Mouse (Mus musculus): ENCODE data around the gene Slc12a4. TPM values are rescaled to one million over a fixed set of nuclear protein-coding genes. Genes with fewer than 3 reads are reported as not detected.
A peak's percentile ranks its signal among the peaks of the same experiment; 100 is the strongest.
"Not testable (repeated sequence)": the region's sequence is repeated elsewhere in the genome, so short reads cannot be mapped to it uniquely, and the experiment has no call there.

Gene Slc12a4
- polyA plus RNA-seq, 1 experiment from 2014 or later = 8.4 TPM

DNA sequence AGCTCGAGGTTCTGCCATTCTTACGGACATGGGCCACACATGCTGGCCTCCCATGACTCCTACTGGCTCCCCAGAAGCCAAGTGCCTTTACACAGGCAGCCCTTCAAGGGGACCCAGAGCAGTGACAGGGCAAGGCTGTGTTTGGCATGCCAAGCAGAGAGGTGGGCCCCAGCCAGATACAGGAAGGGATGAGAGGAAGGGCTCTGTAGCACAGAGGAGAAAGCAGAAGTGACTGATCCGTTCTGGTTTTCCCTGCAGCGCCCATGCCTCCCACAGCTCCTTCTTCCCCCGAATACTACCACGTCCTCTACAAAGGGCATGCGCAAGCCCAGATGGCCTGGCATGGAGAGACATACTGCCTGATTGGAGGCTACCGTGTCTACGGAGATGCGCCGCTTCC lies 17.5 kb upstream of the Slc12a4 start:
- 83% methylated on average over 11 of the region's 11 CpGs for WGBS
- not testable (repeated sequence) for ATAC-seq (ENCODE audit: low FRiP score)

DNA sequence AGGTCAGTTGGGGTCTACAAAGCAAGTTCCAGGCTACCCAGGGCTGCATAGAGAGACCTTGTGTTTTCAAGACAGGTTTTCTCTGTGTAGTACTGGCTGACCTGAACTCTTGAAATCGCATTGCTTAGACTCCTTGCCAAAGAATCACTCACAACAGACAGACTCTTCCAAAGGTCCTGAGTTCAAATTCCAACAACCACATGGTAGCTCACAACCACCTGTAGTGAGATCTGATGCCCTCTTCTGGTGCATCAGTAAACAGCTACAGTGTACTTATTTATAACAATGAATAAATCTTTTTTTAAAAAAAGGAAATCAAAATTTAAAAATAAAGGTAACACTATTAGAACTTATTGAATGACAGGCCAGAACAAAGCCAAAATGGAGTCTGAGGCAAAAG lies 15.2 kb upstream of the Slc12a4 start:
- Histone ChIP-seq H3K4me1 (replicated peaks; ENCODE audit: control insufficient read depth, insufficient read depth, low read length) (no peaks in the 10 kb centered on the region), H3K9ac (ENCODE audit: low read depth, low read length) (no peak overlapping the region), H3K36me3 (ENCODE audit: control insufficient read depth, insufficient read depth, low read length) (no peaks in the 10 kb centered on the region), H3K4me3 (ENCODE audit: low read depth, low read length) (no peak overlapping the region), H3K9me3 (ENCODE audit: control insufficient read depth, low read length) (no peaks in the 10 kb centered on the region), H3K4me2 (replicated peaks; ENCODE audit: low read depth, low read length) (no peak overlapping the region), H3K27me3 (ENCODE audit: control insufficient read depth, insufficient read depth, low read length) (no peaks in the 10 kb centered on the region), H3K27ac (ENCODE audit: low read depth, low read length) (no peak overlapping the region)
- ATAC-seq (ENCODE audit: low FRiP score) (no peak), DNase-seq (ENCODE audit: low spot score) (no peak)
- WGBS = 94% methylated on average over 1 of the region's 1 CpGs

More for the DNA sequence above, 17.5 kb upstream of the Slc12a4 start:
- not testable (repeated sequence) for H3K36me3 ChIP-seq (ENCODE audit: control insufficient read depth, insufficient read depth, low read length); H3K4me1 ChIP-seq (replicated peaks; ENCODE audit: control insufficient read depth, insufficient read depth, low read length); H3K9ac ChIP-seq (ENCODE audit: low read depth, low read length); H3K27ac ChIP-seq (ENCODE audit: low read depth, low read length); DNase-seq (ENCODE audit: low spot score); H3K4me3 ChIP-seq (ENCODE audit: low read depth, low read length); H3K9me3 ChIP-seq (ENCODE audit: control insufficient read depth, low read length); H3K4me2 ChIP-seq (replicated peaks; ENCODE audit: low read depth, low read length); H3K27me3 ChIP-seq (ENCODE audit: control insufficient read depth, insufficient read depth, low read length)

DNA sequence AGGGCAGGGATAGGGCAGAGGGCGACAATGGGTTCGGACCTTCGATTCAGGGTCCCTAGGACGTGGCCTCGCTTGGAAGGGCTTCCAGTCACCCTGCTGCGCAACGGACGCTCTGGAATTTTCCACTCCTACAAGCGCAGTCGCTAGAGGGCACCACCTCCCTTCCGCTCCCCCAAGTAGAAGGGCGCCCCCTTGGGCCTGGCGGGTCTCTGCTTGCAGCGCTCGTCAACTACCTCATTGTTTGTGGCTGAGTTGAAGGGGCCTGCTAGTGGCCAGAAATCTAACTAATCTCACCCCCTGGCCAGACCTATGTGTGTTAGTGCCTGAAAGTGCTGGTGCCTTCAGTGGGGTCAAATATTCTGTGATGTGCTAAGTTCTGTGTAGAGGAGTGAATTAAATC lies 13.4 kb upstream of the Slc12a4 start, which contains the start of gene Dpep3:
TSS of gene Dpep3 (minus strand) at position 105 of the 400 bp plus-strand sequence.
- Histone ChIP-seq H3K9me3 (ENCODE audit: control insufficient read depth, low read length) (no peaks in the 10 kb centered on the region), H3K4me2 (replicated peaks; ENCODE audit: low read depth, low read length) (no peak within 1 kb of the TSS), H3K36me3 (ENCODE audit: control insufficient read depth, insufficient read depth, low read length) (no peaks in the 10 kb centered on the region), H3K9ac (ENCODE audit: low read depth, low read length) (no peak within 1 kb of the TSS), H3K27ac (ENCODE audit: low read depth, low read length) (no peak within 1 kb of the TSS), H3K4me1 (replicated peaks; ENCODE audit: control insufficient read depth, insufficient read depth, low read length) (no peaks in the 10 kb centered on the region), H3K27me3 (ENCODE audit: control insufficient read depth, insufficient read depth, low read length) (no peaks in the 10 kb centered on the region), H3K4me3 (ENCODE audit: low read depth, low read length) (no peak within 1 kb of the TSS)
- WGBS = 92% methylated on average over 15 of the region's 15 CpGs
- ATAC-seq (ENCODE audit: low FRiP score) (no peak), DNase-seq (ENCODE audit: low spot score) (no peak)

DNA sequence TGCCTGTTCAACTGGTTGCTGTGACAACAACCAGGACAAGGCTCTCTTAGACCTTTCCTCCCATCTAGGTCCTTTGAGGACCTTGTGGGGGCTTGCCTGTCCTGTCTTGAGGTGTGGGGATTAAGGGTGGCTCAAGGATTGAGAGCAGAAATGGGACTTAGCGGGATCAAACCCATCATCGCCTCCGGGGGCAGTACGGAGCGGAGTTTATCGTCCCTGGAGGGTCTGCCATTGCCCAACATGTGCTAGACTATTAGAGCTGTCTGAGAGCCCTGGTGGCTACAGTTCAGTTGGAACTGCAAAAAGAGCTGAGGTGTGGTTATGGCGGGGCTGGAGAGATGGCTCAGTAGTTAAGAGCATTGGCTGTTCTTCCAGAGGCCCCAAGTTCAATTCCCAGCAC lies 9.5 kb upstream of the Slc12a4 start:
- Histone ChIP-seq H3K4me3 (ENCODE audit: low read depth, low read length) (no peak overlapping the region), H3K9ac (ENCODE audit: low read depth, low read length) (no peak overlapping the region), H3K9me3 (ENCODE audit: control insufficient read depth, low read length) (no peaks in the 10 kb centered on the region), H3K4me2 (replicated peaks; ENCODE audit: low read depth, low read length) (no peak overlapping the region), H3K27ac (ENCODE audit: low read depth, low read length) (no peak overlapping the region), H3K36me3 (ENCODE audit: control insufficient read depth, insufficient read depth, low read length) (no peaks in the 10 kb centered on the region), H3K4me1 (replicated peaks; ENCODE audit: control insufficient read depth, insufficient read depth, low read length) (no peaks in the 10 kb centered on the region), H3K27me3 (ENCODE audit: control insufficient read depth, insufficient read depth, low read length) (no peaks in the 10 kb centered on the region)
- 63% methylated on average over 7 of the region's 7 CpGs for WGBS
- ATAC-seq (ENCODE audit: low FRiP score) (no peak), DNase-seq (ENCODE audit: low spot score) (no peak)

DNA sequence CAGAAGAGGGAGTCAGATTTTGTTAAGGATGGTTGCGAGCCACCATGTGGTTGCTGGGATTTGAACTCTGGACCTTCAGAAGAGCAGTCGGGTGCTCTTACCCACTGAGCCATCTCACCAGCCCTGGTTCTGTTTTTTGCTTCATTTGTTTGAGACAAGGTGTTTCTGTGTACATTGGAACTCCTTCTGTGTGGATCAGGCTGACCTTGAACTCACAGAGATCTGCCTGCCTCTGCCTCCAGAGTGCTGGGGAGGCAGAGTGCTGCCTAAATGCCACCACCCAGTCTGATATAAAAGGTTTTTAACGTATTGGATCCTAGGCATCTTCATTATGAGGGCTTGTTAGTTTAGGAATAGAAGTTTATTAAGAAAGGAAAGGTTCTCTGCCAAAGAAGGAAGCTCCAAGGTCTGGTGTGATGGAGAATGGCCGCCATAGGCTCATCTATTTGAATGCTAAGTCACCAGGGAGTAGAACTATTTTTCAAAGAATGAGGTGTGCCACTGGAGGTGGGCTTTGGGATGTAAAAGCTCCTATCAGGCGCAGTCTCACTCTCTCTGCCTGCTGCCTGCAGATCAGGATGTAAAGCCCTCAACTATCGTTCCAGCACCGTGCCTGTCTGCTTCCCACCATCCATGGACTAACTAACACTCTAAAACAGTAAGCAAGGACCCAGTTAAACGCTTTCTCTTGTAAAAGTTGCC lies 5.3 kb upstream of the Slc12a4 start:
- no peak overlapping the region for H3K9ac ChIP-seq (ENCODE audit: low read depth, low read length)
- no peaks in the 10 kb centered on the region for H3K36me3 ChIP-seq (ENCODE audit: control insufficient read depth, insufficient read depth, low read length)
- no peaks in the 10 kb centered on the region for H3K9me3 ChIP-seq (ENCODE audit: control insufficient read depth, low read length)
- WGBS = 77% methylated on average over 8 of the region's 8 CpGs
- H3K27ac ChIP-seq (ENCODE audit: low read depth, low read length) = no peak overlapping the region
- H3K27me3 ChIP-seq (ENCODE audit: control insufficient read depth, insufficient read depth, low read length) = peaks cover 7% of the 10 kb centered on the region
- no peak overlapping the region for H3K4me2 ChIP-seq (replicated peaks; ENCODE audit: low read depth, low read length)
- H3K4me3 ChIP-seq (ENCODE audit: low read depth, low read length) = no peak overlapping the region
- ATAC-seq (ENCODE audit: low FRiP score) = no peak
- no peaks in the 10 kb centered on the region for H3K4me1 ChIP-seq (replicated peaks; ENCODE audit: control insufficient read depth, insufficient read depth, low read length)
- DNase-seq (ENCODE audit: low spot score) = no peak

DNA sequence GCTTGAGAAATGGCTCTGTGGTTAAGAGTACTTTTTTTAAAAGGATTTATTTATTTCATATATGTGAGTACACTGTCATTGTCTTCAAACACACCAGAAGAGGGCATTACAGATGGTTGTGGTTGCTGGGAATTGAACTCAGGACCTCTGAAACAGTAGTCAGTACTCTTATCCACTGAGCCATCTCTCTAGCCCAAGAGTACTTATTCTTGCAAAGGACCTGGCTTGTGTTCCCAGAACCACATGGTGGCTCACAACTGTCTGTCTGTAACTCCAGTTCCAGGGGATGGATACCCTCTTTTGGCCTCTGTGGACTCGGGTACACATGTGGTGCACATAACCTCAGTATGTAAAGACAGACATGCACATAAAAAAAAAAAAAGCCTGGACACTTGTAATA lies 3.5 kb upstream of the Slc12a4 start:
- DNase-seq (ENCODE audit: low spot score) = no peak
- no peaks in the 10 kb centered on the region for H3K36me3 ChIP-seq (ENCODE audit: control insufficient read depth, insufficient read depth, low read length)
- no peak overlapping the region for H3K9ac ChIP-seq (ENCODE audit: low read depth, low read length)
- H3K4me2 ChIP-seq (replicated peaks; ENCODE audit: low read depth, low read length) = no peak overlapping the region
- no peak overlapping the region for H3K27ac ChIP-seq (ENCODE audit: low read depth, low read length)
- no peak for ATAC-seq (ENCODE audit: low FRiP score)
- H3K9me3 ChIP-seq (ENCODE audit: control insufficient read depth, low read length) = no peaks in the 10 kb centered on the region
- WGBS = 77% methylated on average over 1 of the region's 1 CpGs
- H3K4me3 ChIP-seq (ENCODE audit: low read depth, low read length) = no peak overlapping the region
- H3K27me3 ChIP-seq (ENCODE audit: control insufficient read depth, insufficient read depth, low read length) = peaks cover 22% of the 10 kb centered on the region
- H3K4me1 ChIP-seq (replicated peaks; ENCODE audit: control insufficient read depth, insufficient read depth, low read length) = 0 out of 2 replicates have a peak, but pooled peaks cover 2% of the 10 kb centered on the region

DNA sequence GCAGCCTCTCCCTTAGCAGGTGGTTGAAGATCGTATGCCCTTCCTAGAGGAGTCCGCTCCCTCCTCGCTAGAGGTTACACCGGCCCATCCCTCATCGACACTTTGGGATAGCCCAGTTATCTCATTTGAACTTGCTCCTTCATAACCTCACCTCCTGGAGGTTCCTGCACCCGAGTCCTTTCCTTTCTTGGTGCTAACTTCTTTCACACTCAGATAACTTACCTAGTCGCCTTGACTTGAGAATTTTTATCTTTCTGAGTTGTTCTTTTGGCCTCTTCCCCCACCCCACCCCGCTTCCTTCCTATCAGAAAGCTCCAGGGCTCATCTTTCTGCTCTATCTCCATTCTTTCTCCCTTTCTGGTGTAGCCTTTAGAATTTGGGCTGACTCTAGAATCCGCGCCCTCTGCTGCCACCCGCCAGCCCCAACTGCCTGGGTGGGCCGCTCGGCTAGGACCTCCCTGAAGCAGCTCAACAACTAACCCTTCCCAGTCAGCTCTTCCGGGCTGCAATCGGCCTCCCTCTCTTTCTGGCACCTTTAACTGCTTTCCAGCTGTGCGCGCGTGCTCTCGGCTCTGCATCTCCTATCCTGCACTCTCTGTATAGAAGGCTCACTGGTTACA lies 905 bp upstream of the Slc12a4 start:
- no peak for ATAC-seq (ENCODE audit: low FRiP score)
- 7% methylated on average over 19 of the region's 19 CpGs for WGBS
- Histone ChIP-seq H3K4me2 (replicated peaks; ENCODE audit: low read depth, low read length) (no peak overlapping the region), H3K4me1 (replicated peaks; ENCODE audit: control insufficient read depth, insufficient read depth, low read length) (0 out of 2 replicates have a peak, but pooled peaks cover 2% of the 10 kb centered on the region), H3K4me3 (ENCODE audit: low read depth, low read length) (no peak overlapping the region), H3K9me3 (ENCODE audit: control insufficient read depth, low read length) (no peaks in the 10 kb centered on the region), H3K36me3 (ENCODE audit: control insufficient read depth, insufficient read depth, low read length) (no peaks in the 10 kb centered on the region), H3K27ac (ENCODE audit: low read depth, low read length) (no peak overlapping the region), H3K9ac (ENCODE audit: low read depth, low read length) (no peak overlapping the region), H3K27me3 (ENCODE audit: control insufficient read depth, insufficient read depth, low read length) (peaks cover 22% of the 10 kb centered on the region)
- peak; percentile 51 for DNase-seq (ENCODE audit: low spot score)

DNA sequence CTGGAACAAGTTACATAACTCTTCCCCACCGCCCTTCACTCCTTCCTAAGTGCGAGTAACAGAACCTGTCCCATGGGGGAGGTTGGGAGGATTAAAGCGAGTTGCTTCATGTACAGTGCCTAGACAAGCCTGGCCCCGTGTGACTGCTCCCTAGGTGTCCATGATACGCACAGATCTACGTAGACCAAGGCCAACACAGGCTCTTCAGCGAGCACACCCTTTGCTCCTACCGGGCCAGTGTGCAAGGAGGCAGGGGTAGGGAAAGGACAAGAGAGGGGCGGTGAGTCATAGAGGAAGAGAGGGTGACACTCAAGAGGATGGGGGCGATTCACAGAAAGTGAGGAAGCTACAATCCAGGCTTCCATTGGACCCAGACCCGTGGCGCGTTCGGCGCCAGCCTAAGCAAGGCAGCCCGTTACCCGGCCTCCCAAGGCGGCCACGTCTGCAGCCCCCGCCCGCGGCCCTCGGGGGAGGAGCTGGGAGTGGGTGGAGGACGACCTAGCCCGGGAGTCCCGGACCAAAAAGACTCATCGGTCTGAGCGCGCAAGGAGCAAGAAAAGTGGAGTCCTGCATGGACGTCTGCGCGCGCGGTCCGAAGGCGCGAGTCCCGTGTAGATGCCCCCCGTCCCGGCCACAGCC lies 512 bp downstream of the Slc12a4 start:
- Histone ChIP-seq H3K4me1 (replicated peaks; ENCODE audit: control insufficient read depth, insufficient read depth, low read length) (0 out of 2 replicates have a peak, but pooled peaks cover 2% of the 10 kb centered on the region), H3K9me3 (ENCODE audit: control insufficient read depth, low read length) (no peaks in the 10 kb centered on the region), H3K4me2 (replicated peaks; ENCODE audit: low read depth, low read length) (peak overlapping the region; percentile 75), H3K9ac (ENCODE audit: low read depth, low read length) (peak overlapping the region; percentile 62), H3K27me3 (ENCODE audit: control insufficient read depth, insufficient read depth, low read length) (peaks cover 22% of the 10 kb centered on the region), H3K4me3 (ENCODE audit: low read depth, low read length) (peak overlapping the region; percentile 56), H3K36me3 (ENCODE audit: control insufficient read depth, insufficient read depth, low read length) (no peaks in the 10 kb centered on the region), H3K27ac (ENCODE audit: low read depth, low read length) (no peak overlapping the region)
- DNase-seq (ENCODE audit: low spot score) = peak; percentile 32
- 3% methylated on average over 34 of the region's 40 CpGs for WGBS
- ATAC-seq (ENCODE audit: low FRiP score) = peak; percentile 67
